Mouse (Mus musculus) heart, adult 2 months (tissue): ENCODE data around the gene Rnf222. TPM values are rescaled to one million over a fixed set of nuclear protein-coding genes. Genes with fewer than 3 reads are reported as not detected.

ENCODE experiments used
- DNase-seq, 2 experiments: peaks; one replicate each; pipeline ENCODE4 v3.0.0; 2021
- H3K27ac ChIP-seq: fragments of 200-600 bp; 2 replicates; pipeline ENCODE4 v1.8.1; 2022
- H3K27me3 ChIP-seq: fragments of 200-500 bp; 2 replicates; pipeline ENCODE4 v1.6.1; 2012; ENCODE audit warnings: mild to moderate bottlenecking, low read length, inconsistent platforms, mixed read lengths; ENCODE audit not compliant: control insufficient read depth, insufficient read depth
- H3K36me3 ChIP-seq: fragments of 200-500 bp; 2 replicates; pipeline ENCODE4 v1.6.1; 2012; ENCODE audit warnings: low read length, inconsistent platforms; ENCODE audit not compliant: control insufficient read depth, insufficient read depth
- H3K4me1 ChIP-seq: fragments of 200-500 bp; 2 replicates; pipeline ENCODE4 v1.6.1; 2011; ENCODE audit warnings: low read length; ENCODE audit not compliant: control insufficient read depth, insufficient read depth
- H3K4me3 ChIP-seq: fragments of 200-600 bp; 2 replicates; pipeline ENCODE4 v1.8.1; 2022
- H3K79me2 ChIP-seq: fragments of 200-500 bp; replicated peaks from 2 replicates; pipeline ENCODE4 v1.6.1; 2012; ENCODE audit warnings: mild to moderate bottlenecking, inconsistent platforms, low read length, moderate library complexity, mixed read lengths; ENCODE audit not compliant: control insufficient read depth, insufficient read depth
- H3K9ac ChIP-seq: fragments of 200-500 bp; 2 replicates; pipeline ENCODE4 v1.6.1; 2012; ENCODE audit warnings: low read depth, mild to moderate bottlenecking, control low read depth, inconsistent platforms, low read length, mixed read lengths
- CTCF ChIP-seq: fragments of 200-600 bp; IDR thresholded peaks from 2 replicates; pipeline ENCODE4 v1.8.1; 2022; ENCODE audit warnings: antibody characterized with exemption, mild to moderate bottlenecking, moderate library complexity
- EP300 ChIP-seq: fragments of 200-500 bp; IDR thresholded peaks from 2 replicates; pipeline ENCODE4 v1.6.1; 2011; ENCODE audit warnings: low read depth, low read length, control low read depth; ENCODE audit not compliant: insufficient read depth
- POLR2A ChIP-seq: fragments of 200-500 bp; IDR thresholded peaks from 2 replicates; pipeline ENCODE4 v1.6.1; 2011; ENCODE audit warnings: mild to moderate bottlenecking, low read depth, low read length, control low read depth; ENCODE audit not compliant: insufficient read depth
- WGBS: fragments of 180-500 bp; shearing (Covaris S2); methylation state at CpG from one replicate; pipeline ENCODE4 v1.1.7; 2018; 5-methylcytosine and 5-hydroxymethylcytosine counted together
- intact Hi-C: fragments of 180-260 bp; cut with DNase I; formaldehyde crosslinking; loops from one replicate; pipeline ENCODE4 v1.15.1; 2025
- polyA plus RNA-seq: library from polyadenylated mRNA; depleted of rRNA; stranded (reverse); fragments of >200 nt; gene quantifications from 2 replicates; pipeline ENCODE4 v1.2.3, GENCODE M21; 2012
- total RNA-seq, 2 experiments: library from RNA; stranded (reverse); gene quantifications; 2 replicates each; pipeline ENCODE4 v1.2.3; 2021

The Rnf222 gene
- total and polyA plus RNA-seq, 3 experiments, result 0.07 to 0.13 (median 0.12) TPM

DNA sequence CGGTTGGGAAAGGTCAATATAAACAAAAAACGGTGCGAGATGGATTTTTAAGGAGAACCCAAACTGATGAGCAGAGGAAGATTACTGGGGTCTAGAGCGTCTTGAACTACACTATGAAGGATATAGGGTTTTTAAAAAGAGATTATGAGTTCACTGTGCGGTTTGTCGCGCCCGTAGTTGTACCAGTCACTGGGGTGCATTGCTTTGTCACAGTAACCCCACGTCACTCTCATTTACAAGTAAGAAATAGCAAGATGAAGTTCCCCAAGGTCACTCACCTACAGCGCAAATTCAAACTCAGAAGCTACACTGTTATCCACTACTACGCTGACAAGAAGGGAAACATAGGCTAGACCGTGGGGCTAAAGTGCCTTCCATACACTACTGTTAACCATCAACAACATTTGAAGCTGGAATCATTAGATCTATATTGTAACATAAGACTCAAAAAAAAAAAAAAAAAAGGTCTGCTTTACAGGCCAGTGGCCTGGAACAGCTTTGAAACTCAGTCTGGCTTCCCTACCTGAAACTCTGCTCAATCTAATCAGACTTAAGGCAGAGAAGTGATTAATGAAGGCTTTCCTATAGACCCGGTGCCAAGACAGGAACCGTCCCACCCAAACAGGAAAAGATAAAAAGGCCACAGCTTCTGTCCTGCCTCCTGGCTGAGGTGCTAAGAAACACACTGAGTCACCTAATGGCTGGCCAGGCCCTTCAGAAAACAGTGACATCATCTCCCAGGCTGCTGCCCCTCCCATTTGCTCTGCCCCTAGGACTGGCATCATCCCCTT, 34.5 kb upstream of the Rnf222 start:
- TF ChIP-seq EP300 (peak; percentile 95), CTCF (peak; percentile 45), POLR2A (peak; percentile 73)
- H3K9ac ChIP-seq, result peak overlapping the region; percentile 60
- peak overlapping the region; percentile 41 for H3K4me3 ChIP-seq
- 17% methylated on average over 14 of the region's 14 CpGs for WGBS
- H3K27me3 ChIP-seq, result no peaks in the 10 kb centered on the region
- peaks cover 1% of the 10 kb centered on the region; the same call in 1 of the 2 replicates for H3K79me2 ChIP-seq
- peak overlapping the region; percentile 96 for H3K27ac ChIP-seq
- peak; percentile 66 to 81 for DNase-seq
- intact Hi-C loops, result loop anchor here (1.0 to 2.0 kb wide), 2 partner anchors 10 to 17 kb away; partner anchors contain the start of gene Ndel1
- H3K4me1 ChIP-seq, result peaks cover 17% of the 10 kb centered on the region
- H3K36me3 ChIP-seq, result peaks cover 22% of the 10 kb centered on the region

DNA sequence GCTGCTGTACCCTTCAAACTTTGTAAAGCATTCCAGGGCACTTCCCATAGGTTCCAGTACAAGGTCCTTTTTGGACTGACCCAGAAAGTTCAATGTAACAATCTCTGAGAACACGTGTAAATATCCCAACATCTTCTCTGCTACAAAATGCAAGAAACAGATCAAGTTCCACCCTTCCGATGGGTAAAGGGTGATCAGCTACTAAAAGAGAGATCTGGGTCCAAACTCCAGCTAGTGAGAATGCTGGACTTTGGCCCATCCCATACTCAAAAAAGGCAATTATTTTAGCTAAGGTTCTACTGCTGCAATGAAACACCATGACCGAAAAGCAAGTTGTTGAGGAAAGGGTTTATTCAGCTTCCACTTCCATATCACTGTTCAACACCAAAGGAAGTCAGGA, 33.7 kb upstream of the Rnf222 start:
- Histone ChIP-seq H3K27me3 (no peaks in the 10 kb centered on the region), H3K27ac (peak overlapping the region; percentile 96), H3K4me1 (peaks cover 13% of the 10 kb centered on the region), H3K36me3 (peaks cover 19% of the 10 kb centered on the region), H3K4me3 (no peak overlapping the region), H3K79me2 (peaks cover 1% of the 10 kb centered on the region; the same call in 1 of the 2 replicates), H3K9ac (no peak overlapping the region)
- intact Hi-C loops, result loop anchor here (1.0 kb wide), 1 partner anchor 10 kb away; no protein-coding TSS in a partner anchor
- no peak for DNase-seq
- TF ChIP-seq EP300 (no peak), POLR2A (no peak), CTCF (no peak)
- WGBS, result 61% methylated on average over 3 of the region's 3 CpGs

DNA sequence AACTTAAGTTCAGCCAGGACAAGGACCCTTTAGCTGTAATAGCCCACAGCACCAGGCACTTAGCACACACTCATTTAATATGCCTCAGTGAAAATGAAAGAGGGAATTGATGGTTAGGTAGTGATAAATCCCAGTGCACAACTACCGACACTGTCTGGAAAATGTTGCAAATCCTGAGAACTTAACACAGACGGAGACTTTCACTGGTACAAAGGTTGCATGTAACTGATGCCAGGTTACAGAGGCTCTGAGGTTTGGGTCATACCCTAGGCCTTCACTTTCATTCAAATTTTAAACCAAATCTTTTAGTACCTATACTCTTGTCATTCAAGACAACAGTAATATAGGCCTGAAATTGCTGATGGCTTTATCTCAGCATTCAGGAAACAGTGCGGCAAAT, 31.0 kb upstream of the Rnf222 start:
- H3K4me3 ChIP-seq, result no peak overlapping the region
- no peaks in the 10 kb centered on the region for H3K27me3 ChIP-seq
- 94% methylated on average over 3 of the region's 3 CpGs for WGBS
- no peaks in the 10 kb centered on the region for H3K79me2 ChIP-seq
- no peak for TF ChIP-seq EP300
- TF ChIP-seq CTCF, result no peak
- no peak for TF ChIP-seq POLR2A
- DNase-seq, result no peak
- no peak overlapping the region for H3K9ac ChIP-seq
- no peak overlapping the region for H3K27ac ChIP-seq
- H3K36me3 ChIP-seq, result 0 out of 2 replicates have a peak, but pooled peaks cover 2% of the 10 kb centered on the region
- H3K4me1 ChIP-seq, result peaks cover 6% of the 10 kb centered on the region
- intact Hi-C loops, result no loop called here

DNA sequence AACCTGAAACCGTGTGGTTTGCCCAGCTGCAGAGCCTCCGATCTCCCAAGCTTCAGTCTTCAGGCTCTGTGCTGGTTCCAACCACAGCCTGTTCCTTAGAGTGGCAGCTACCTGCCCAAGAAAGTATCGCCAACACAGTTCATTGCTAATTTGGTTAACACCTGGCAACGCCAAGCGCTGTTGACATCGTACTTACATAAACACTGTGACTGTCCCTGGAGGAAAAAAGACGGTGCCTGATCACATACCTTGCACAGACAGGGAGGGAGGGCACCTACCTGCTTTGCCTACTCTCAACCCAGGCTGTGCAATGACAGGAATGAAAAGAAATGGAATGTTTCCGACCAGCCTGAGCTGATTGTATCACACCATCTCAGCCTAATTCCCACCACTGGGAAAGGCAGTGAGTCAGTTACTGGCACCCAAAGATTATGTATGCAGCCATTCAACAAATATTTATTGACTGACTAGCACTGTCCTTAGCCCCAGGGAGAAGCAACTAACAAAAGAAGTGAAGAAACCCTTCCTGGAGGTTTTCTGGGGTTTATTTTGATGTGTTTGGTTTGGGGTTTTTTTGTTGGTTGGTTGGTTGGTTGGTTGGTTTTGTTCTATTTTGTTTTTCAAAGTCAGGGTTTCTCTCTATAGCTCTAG, 28.3 kb upstream of the Rnf222 start:
- no peak overlapping the region for H3K4me3 ChIP-seq
- no peak overlapping the region for H3K27ac ChIP-seq
- no peak for TF ChIP-seq POLR2A
- no peak for TF ChIP-seq CTCF
- WGBS, result 81% methylated on average over 8 of the region's 8 CpGs
- H3K4me1 ChIP-seq, result peaks cover 6% of the 10 kb centered on the region
- no peaks in the 10 kb centered on the region for H3K79me2 ChIP-seq
- no peak for DNase-seq
- H3K27me3 ChIP-seq, result no peaks in the 10 kb centered on the region
- H3K36me3 ChIP-seq, result peaks cover 5% of the 10 kb centered on the region
- no peak overlapping the region for H3K9ac ChIP-seq
- intact Hi-C loops, result no loop called here

DNA sequence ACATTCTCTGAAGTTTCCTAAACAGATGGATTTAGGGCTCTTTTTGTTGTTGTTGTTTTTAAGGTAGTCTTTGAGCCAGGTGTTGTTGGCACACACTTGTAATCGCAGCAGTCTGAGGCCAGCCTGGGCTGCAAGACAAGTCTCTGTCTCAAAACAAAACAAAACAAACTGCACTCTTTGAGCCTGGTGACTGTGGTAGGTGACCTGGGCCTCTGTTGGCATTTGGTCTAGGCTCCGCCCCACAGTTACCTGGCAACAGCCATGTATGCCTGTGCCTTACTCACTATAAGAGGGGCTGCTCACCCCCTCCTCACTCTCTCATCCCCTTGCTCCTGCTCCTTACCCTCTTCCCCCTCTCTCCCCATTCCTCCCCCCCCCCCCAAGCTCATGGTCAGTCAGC, 26.1 kb upstream of the Rnf222 start:
- intact Hi-C loops, result no loop called here
- no peak for DNase-seq
- TF ChIP-seq POLR2A, result no peak
- no peak for TF ChIP-seq CTCF
- no peak for TF ChIP-seq EP300
- Histone ChIP-seq H3K4me1 (peaks cover 14% of the 10 kb centered on the region), H3K27ac (no peak overlapping the region), H3K4me3 (no peak overlapping the region), H3K9ac (no peak overlapping the region), H3K79me2 (no peaks in the 10 kb centered on the region), H3K27me3 (no peaks in the 10 kb centered on the region), H3K36me3 (peaks cover 8% of the 10 kb centered on the region)
- WGBS, result 86% methylated on average over 2 of the region's 2 CpGs

DNA sequence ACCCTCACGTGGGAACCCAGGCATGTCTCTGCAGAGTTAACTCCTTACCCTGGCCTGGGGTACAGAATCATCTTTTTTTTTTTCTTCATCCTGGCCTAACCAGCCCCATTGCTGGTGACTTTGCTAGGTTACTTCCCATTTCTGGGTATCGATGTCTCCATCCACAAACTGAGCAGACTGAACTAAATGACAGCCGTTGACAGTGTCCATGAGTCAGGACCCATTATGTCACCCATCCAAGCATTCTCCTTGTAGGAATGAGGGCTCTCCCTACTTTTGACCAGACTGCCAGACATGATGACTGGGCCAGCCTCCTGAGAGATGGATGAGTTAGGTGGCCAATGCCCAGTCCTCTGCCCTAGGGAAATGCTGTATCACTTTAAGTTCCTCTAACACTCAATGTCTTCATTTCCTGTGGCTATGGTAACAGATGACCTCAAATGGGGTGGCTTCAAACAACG, 24.7 kb upstream of the Rnf222 start:
- Histone ChIP-seq H3K79me2 (no peaks in the 10 kb centered on the region), H3K27ac (peak overlapping the region; percentile 82), H3K27me3 (no peaks in the 10 kb centered on the region), H3K9ac (no peak overlapping the region), H3K4me3 (no peak overlapping the region), H3K4me1 (peaks cover 14% of the 10 kb centered on the region), H3K36me3 (peaks cover 8% of the 10 kb centered on the region)
- peak; percentile 41 for DNase-seq
- 48% methylated on average over 4 of the region's 4 CpGs for WGBS
- intact Hi-C loops, result loop anchor here (1.0 kb wide), 1 partner anchor 9 kb away; no protein-coding TSS in a partner anchor
- TF ChIP-seq EP300 (no peak), CTCF (no peak), POLR2A (no peak)
